Mouse (Mus musculus): ENCODE measurements around the gene Cst6. TPM values are rescaled to one million over a fixed set of nuclear protein-coding genes. Genes with fewer than 3 reads are reported as not detected.

Gene Cst6
- polyA plus RNA-seq, 1 experiment, result 874 TPM

DNA sequence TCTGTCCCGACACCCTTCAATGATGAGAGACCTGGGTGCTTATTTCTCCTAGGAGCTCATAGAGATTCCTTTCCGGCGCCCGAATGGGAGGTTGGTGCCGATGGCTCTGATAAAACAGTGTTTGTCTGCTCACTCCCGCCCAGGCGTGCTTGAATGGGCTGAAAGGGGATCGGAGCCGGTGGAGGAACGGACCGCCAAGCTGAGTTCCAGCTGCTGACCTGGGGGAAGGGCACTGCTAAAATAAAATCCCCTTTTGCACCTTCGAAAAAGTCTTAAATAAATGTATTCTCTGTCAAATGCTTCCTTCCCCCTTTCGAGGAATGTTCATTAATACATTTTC lies 53.7 kb downstream of the Cst6 start:
- no peaks in the 10 kb centered on the region for H3K27me3 ChIP-seq (ENCODE audit: control insufficient read depth, insufficient read depth, low read length)
- peaks cover 18% of the 10 kb centered on the region for H3K36me3 ChIP-seq (ENCODE audit: control insufficient read depth, insufficient read depth, low read length)
- peaks cover 6% of the 10 kb centered on the region; the same call in 1 of the 2 replicates for H3K4me1 ChIP-seq (ENCODE audit: control insufficient read depth, insufficient read depth, insufficient read length, low read length)
- TF ChIP-seq POLR2A (IDR thresholded peaks at IDR 0.05; ENCODE audit: low read depth, low read length) (no peak), CTCF (IDR thresholded peaks at IDR 0.05; ENCODE audit: extremely low read depth, insufficient read length, insufficient replicate concordance, low read depth, low read length) (no peak)
- WGBS, result 4% methylated on average over 13 of the region's 13 CpGs
- H3K4me3 ChIP-seq (ENCODE audit: low read depth, low read length), result peak overlapping the region; percentile 60
- peak overlapping the region; percentile 36; the same call in 1 of the 2 replicates for H3K27ac ChIP-seq (ENCODE audit: insufficient read depth, low read depth, low read length)

- H3K27ac ChIP-seq (ENCODE audit: insufficient read depth, low read depth, low read length), result peak within 1 kb of the TSS; percentile 42; the same call in 1 of the 2 replicates
- peaks cover 6% of the 10 kb centered on the region; the same call in 1 of the 2 replicates for H3K4me1 ChIP-seq (ENCODE audit: control insufficient read depth, insufficient read depth, insufficient read length, low read length)
- H3K27me3 ChIP-seq (ENCODE audit: control insufficient read depth, insufficient read depth, low read length), result no peaks in the 10 kb centered on the region
- H3K36me3 ChIP-seq (ENCODE audit: control insufficient read depth, insufficient read depth, low read length), result peaks cover 24% of the 10 kb centered on the region
- peak; percentile 86 for TF ChIP-seq CTCF (IDR thresholded peaks at IDR 0.05; ENCODE audit: extremely low read depth, insufficient read length, insufficient replicate concordance, low read depth, low read length)
- TF ChIP-seq POLR2A (IDR thresholded peaks at IDR 0.05; ENCODE audit: low read depth, low read length), result peak; percentile 78
- H3K4me3 ChIP-seq (ENCODE audit: low read depth, low read length), result peak within 1 kb of the TSS; percentile 91
- WGBS, result under 1% methylated on average over 46 of the region's 46 CpGs
Observed at GRCm38 (mm10) chr19:5294972-5295735, 54.2 kb downstream of the Cst6 start, which contains the start of gene Sf3b2. Gene Sf3b2 (minus strand): TSS chr19:5295455.

Other genes with a start within 250 kb of the Cst6 start
- 139 and 243 TPM in 2 replicates for gene Rab1b, start 242.5 kb downstream of the Cst6 start, polyA plus RNA-seq (2012; rRNA removed)
- gene Klc2, start 231.0 kb downstream of the Cst6 start, polyA plus RNA-seq (2012; rRNA removed), result 11.4 and 19.8 TPM in 2 replicates
- 5.9 and 8.9 TPM in 2 replicates for gene Pacs1, start 76.5 kb downstream of the Cst6 start, polyA plus RNA-seq (2012; rRNA removed)
- gene Sf3b2, start 54.1 kb downstream of the Cst6 start, polyA plus RNA-seq (2012; rRNA removed), result 37.2 and 66.7 TPM in 2 replicates
- 0.04 TPM in 1 of 2 replicates, not detected in the other for gene Gal3st3, start 51.2 kb downstream of the Cst6 start, polyA plus RNA-seq (2012; rRNA removed)
- gene Catsper1, start 13.8 kb downstream of the Cst6 start, polyA plus RNA-seq (2012; rRNA removed), result not detected in 2 replicates
- 11.8 and 27.0 TPM in 2 replicates for gene Eif1ad, start 17.2 kb upstream of the Cst6 start, polyA plus RNA-seq (2012; rRNA removed)
- gene Banf1, start 17.6 kb upstream of the Cst6 start, polyA plus RNA-seq (2012; rRNA removed), result 63.6 and 100 TPM in 2 replicates
- gene Sart1, start 39.1 kb upstream of the Cst6 start, polyA plus RNA-seq (2012; rRNA removed), result 7.3 and 27.7 TPM in 2 replicates
- 1.4 and 8.3 TPM in 2 replicates for gene Tsga10ip, start 53.0 kb upstream of the Cst6 start, polyA plus RNA-seq (2012; rRNA removed)
- gene Drap1, start 75.4 kb upstream of the Cst6 start, polyA plus RNA-seq (2012; rRNA removed), result 32.9 and 63.2 TPM in 2 replicates
- gene AI837181, start 75.6 kb upstream of the Cst6 start, polyA plus RNA-seq (2012; rRNA removed), result 41.8 and 76.3 TPM in 2 replicates
- 0.91 and 2.6 TPM in 2 replicates for gene Fosl1, start 98.0 kb upstream of the Cst6 start, polyA plus RNA-seq (2012; rRNA removed)
- gene Ccdc85b, start 108.3 kb upstream of the Cst6 start, polyA plus RNA-seq (2012; rRNA removed), result 3.3 and 4.4 TPM in 2 replicates
- 72.5 and 143 TPM in 2 replicates for gene Fibp, start 111.0 kb upstream of the Cst6 start, polyA plus RNA-seq (2012; rRNA removed)
- 8.2 and 10.2 TPM in 2 replicates for gene Ctsw, start 118.9 kb upstream of the Cst6 start, polyA plus RNA-seq (2012; rRNA removed)
- gene Efemp2, start 124.4 kb upstream of the Cst6 start, polyA plus RNA-seq (2012; rRNA removed), result 22.4 and 26.5 TPM in 2 replicates
- 19.9 and 29.1 TPM in 2 replicates for gene Mus81, start 138.8 kb upstream of the Cst6 start, polyA plus RNA-seq (2012; rRNA removed)
- 320 and 703 TPM in 2 replicates for gene Cfl1, start 140.9 kb upstream of the Cst6 start, polyA plus RNA-seq (2012; rRNA removed)
- 0.19 TPM in 1 of 2 replicates, not detected in the other for gene 1700020D05Rik, start 154.2 kb upstream of the Cst6 start, polyA plus RNA-seq (2012; rRNA removed)
- gene Snx32, start 161.0 kb upstream of the Cst6 start, polyA plus RNA-seq (2012; rRNA removed), result 1.7 and 3.2 TPM in 2 replicates
- gene Ovol1, start 211.1 kb upstream of the Cst6 start, polyA plus RNA-seq (2012; rRNA removed), result 28.5 and 55.3 TPM in 2 replicates
- gene Ap5b1, start 218.5 kb upstream of the Cst6 start, polyA plus RNA-seq (2012; rRNA removed), result 20.2 and 37.1 TPM in 2 replicates

Data from small intestine, adult 2 months (tissue).